Mouse (Mus musculus): Measurements from ENCODE around the gene Bcl11b.

The Bcl11b gene

GRCm38 (mm10) chr12:107934831-107935437 lies 68.5 kb downstream of the Bcl11b start:
- DNase-seq (ENCODE audit: low spot score in 2 of 2): no peak

DNA sequence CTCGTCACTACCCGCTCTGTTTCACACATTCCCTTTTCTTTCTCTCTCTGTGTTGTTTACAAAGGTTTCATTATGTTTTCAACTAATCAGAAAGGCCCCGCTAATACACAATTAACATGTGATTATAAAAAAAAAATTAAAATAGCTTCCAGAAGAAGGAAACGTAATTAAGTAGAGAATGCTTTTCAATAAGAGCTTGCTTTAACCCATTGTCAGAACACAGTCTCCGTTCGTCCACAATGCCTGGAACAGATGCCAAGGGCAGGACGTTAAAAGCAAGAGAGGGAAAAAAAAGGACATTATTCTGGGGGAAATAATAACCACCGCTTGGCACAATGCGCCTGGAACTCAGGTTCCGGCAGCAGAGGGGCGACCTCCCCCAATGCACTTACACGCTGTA lies 71.3 kb downstream of the Bcl11b start:
- no peak for DNase-seq (ENCODE audit: low spot score in 2 of 2)

DNA sequence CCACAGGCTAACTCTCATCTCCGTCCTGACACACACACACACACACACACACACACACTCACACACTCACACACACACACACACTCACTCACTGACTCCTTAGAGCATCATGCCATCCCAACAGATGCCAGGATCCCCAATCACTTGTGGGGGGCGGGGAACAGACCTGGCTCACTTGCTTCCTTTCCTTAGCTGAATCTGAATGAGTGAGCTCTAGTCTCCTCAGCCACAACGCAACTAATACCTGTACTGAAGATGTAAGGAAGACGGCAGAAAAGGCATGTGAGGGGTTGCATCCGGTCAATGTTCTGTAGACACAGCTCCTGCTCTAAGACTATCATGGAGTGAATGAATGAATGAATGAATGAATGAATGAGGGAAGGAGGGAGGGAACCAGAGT lies 71.9 kb downstream of the Bcl11b start:
- no peak for DNase-seq (ENCODE audit: low spot score in 2 of 2)

GRCm38 (mm10) chr12:107930611-107931350 lies 72.6 kb downstream of the Bcl11b start:
- peak in 1 of 2 experiments; percentile 44 for DNase-seq (ENCODE audit: low spot score in 2 of 2)

DNA sequence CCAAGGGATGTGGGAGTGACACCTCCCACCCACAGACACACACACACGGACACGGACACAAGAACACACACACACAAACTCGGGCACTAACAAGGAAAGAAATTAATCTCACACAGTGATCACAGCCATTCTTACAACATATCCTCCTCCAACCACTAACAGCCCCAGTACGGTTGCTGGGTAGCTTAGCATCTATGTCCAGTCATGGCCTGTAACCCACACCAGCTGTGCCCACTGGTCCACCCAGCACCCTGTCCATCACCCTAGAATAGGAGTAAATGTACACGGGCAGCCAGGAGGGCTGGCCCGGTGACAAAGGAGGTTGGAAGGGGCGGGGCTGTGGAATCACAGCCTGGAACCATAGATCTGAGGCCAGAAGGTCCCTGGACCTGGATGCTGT lies 74.5 kb downstream of the Bcl11b start:
- no peak for DNase-seq (ENCODE audit: low spot score in 2 of 2)

- DNase-seq (ENCODE audit: low spot score in 2 of 2): no peak
These were observed 74.9 kb downstream of the Bcl11b start for GRCm38 (mm10) chr12:107928464-107928901.

DNA sequence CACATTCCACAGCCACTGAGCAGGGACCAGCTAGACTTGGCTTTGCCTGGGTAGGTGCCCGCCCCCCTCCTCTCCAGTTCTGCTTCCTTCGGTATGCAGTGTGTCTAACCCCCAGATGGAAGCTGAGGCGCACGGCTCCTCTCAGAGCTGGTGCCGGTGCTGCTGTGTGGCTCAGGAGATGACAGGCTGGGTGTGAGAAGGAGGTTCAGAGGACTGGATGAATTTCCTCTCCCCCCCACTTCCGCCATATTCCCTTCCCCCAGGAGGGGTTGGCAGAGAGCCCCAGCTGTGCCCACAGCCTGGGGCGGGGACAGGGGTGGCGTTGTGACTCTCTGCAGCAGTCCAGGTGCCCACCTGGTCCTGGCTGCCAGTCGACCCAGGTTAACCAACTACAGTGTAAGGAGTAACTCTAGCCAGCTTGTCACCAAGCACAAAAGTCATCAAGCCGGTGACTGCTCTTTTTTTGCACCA lies 75.4 kb downstream of the Bcl11b start:
- no peak for DNase-seq (ENCODE audit: low spot score in 2 of 2)

DNA sequence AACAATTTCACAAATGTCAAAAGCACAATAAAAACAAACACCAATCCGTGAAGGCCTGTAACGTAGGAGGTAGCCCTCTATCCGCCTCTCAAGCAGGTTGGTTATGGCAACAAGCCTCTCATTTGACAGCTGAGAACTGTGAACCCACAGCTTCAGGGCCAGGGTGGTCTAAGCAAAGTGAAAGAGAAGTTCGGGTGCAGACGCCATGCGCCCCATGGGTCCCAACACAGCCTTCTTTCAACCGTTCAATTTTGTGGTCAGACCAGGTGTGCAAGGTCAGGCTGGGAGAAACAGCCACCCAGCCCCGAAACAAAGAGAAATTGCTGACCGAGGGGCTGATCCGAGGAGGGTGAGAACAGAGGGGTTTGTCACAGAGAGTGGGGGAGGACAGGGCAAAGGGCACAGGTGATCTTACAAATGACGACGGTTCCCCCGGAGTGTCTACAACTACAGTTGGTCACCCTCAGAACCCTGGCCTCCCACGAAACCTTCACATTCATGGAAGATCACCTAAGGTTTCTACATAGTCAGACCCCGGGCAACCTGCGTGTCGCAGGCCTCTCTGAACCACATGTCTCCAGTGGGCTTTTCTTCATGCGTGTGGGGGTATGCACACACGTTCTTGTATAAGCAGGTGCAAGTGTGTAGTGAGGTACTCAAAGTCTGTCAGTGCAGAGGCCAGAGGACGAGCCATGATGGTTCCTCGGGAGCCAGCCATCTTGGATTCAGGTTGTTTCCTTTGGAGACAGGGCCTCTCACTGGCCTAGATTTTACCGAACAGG lies 77.1 kb downstream of the Bcl11b start:
- DNase-seq (ENCODE audit: low spot score in 2 of 2): no peak

DNA sequence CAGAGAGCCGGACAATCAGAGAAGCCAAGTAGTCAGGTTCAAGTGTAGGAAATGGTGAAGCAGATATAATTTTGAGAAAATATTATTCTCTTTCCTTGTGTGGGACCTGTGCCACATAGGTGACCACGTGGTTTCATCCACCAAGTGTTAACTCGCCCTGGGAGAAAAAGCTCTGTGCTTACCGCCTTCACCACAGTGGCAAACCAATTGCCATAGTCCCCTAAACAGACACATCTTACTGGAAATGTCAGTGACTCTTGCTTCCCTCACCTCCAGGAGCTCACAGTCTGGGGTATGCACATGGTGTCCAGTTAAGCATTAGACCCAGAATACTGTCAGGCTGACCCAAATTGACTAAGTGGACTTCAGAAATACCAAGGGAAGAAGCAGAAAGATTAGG lies 78.7 kb downstream of the Bcl11b start:
- DNase-seq (ENCODE audit: low spot score in 2 of 2): no peak

DNA sequence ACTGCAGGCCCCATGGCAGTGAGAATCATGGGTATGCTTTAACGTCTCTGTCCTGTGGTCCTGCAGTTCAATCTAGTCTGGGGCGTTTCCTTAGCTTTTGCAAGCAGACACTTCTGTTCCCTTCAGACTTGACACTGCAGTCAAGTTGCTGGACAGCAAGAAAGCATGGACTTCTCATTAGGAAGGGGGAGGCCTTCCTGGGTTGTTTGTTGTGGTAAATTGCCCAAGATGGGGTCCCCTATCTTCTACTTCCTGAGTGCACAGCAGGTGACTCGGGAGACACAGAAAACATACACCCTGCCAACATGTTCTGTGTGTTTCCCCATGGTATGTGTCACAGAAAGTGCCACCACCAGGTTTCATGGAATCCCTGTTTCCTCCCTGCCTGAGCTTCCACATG lies 79.4 kb downstream of the Bcl11b start:
- no peak for DNase-seq (ENCODE audit: low spot score in 2 of 2)

DNA sequence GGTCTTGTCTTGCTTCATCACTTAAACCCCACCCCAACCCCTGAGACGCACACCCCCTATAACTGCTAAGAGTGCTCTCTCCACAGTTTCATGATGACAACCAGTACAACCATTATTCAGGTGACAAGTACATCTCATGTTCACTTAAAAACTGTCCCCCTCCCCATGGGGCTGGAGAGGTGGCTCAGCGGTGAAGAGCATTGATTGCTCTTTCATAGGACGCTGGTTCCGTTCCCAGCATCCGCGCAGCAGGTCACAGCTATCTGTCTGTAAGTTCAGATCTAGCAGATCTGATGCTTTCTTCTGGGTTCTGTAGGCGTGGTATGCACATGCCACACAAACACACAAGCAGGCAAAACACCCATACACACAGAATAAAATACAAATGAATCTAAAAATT lies 81.2 kb downstream of the Bcl11b start:
- no peak for DNase-seq (ENCODE audit: low spot score in 2 of 2)

GRCm38 (mm10) chr12:107921566-107921965 lies 81.8 kb downstream of the Bcl11b start:
- DNase-seq (ENCODE audit: low spot score in 2 of 2): no peak

DNA sequence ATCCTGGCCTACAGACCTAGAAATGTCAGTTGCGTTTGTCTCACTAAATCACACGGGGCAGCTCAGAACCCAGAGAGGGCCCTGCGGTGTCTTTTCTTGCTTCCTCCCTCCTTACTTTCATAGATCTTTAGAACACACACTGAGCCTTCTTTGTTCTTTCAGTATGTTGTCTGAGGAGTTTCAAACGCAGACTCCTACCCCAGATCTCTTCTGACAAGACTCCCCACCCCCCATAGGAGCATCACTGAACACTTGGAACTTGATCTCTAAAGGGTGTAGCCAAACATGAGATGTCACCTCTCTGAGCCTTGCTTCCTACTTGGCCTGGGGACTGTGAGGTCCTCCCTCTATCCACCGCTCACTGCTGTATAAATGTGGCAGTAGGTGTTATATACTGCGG lies 82.2 kb downstream of the Bcl11b start:
- no peak for DNase-seq (ENCODE audit: low spot score in 2 of 2)

GRCm38 (mm10) chr12:107920716-107921115 lies 82.7 kb downstream of the Bcl11b start:
- no peak for DNase-seq (ENCODE audit: low spot score in 2 of 2)

DNA sequence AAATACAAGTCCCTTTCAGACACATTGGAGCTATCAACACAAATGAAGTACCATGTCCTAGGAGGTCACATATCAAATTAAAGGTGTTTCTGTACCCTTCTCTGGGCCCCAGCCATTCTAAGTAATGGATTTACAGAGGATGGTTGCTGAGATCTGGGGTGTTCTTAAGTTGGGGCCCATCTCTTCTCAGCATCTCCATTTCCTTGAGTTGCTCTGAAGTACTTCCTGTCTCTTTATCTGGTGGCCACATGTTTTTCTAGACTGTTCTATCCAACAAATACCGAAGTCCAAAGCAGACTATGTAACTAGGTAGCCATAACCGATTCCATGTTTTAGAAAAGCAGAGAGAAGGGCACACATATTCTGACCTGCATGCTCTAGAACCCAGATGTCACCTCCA lies 83.3 kb downstream of the Bcl11b start:
- DNase-seq (ENCODE audit: low spot score in 2 of 2): no peak

DNA sequence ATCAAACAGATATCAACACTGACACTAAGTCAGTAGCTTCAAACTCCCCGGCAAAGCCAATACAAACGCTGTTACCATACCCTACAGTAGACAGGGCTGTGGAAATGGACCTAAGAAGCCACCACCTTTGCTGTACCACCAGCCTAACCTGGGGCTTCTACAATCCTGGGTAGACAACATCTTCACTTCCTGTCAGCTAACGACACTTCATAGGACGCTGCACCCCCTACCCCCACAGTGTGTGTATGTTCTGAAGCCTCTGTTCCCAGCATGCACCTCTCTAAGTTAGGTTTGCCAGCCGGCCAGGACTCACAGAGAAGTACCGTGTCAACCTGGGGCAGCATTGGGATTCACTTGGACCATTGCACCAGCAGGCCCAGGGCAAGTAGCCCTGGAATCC lies 84.6 kb downstream of the Bcl11b start:
- no peak for DNase-seq (ENCODE audit: low spot score in 2 of 2)

DNA sequence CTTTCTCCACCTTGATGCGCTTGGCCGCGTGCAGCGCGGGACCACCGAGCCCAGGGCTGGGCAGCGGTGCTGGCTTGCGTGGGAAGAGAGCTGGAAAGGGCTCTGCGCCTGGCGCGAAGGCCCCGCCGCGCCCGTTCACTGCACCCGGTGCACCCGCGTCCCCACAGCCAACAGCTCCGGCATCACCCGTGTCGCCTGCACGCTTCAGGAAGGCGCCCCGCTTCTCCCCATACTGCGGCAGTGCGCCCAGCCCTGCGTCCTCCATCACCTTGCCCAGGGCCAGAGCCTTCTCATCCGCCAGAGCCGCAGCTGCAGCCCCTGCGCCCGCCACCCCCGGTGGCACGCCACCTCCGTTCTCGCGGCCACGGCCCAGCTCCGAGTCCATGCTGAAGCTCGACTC lies 87.4 kb downstream of the Bcl11b start:
- DNase-seq (ENCODE audit: low spot score in 2 of 2): no peak

DNA sequence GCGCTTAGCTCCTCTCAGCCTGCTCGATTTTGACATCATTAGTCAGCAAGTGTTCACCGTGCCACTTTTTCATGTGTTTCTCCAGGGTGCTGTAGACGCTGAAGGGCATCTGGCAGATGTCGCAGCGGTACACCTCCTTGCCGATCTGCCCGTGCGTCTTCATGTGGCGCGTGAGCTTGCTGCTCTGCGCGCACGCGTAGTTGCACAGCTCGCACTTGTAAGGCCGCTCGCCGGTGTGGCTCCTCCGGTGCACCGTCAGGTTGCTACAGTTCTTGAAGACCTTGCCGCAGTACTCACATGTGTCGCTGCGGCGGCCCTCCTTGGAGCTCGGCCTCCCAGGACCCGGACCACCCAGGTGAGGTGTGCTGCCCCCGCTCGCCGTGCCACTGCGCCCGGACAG lies 88.0 kb downstream of the Bcl11b start:
- DNase-seq (ENCODE audit: low spot score in 2 of 2): no peak

- DNase-seq (ENCODE audit: low spot score in 2 of 2): no peak
These were observed 94.6 kb downstream of the Bcl11b start for GRCm38 (mm10) chr12:107908826-107909225.

- DNase-seq (ENCODE audit: low spot score in 2 of 2): no peak
These were observed 98.1 kb downstream of the Bcl11b start for GRCm38 (mm10) chr12:107905333-107905732.

GRCm38 (mm10) chr12:107904457-107904856 lies 98.9 kb downstream of the Bcl11b start:
- no peak for DNase-seq (ENCODE audit: low spot score in 2 of 2)

DNA sequence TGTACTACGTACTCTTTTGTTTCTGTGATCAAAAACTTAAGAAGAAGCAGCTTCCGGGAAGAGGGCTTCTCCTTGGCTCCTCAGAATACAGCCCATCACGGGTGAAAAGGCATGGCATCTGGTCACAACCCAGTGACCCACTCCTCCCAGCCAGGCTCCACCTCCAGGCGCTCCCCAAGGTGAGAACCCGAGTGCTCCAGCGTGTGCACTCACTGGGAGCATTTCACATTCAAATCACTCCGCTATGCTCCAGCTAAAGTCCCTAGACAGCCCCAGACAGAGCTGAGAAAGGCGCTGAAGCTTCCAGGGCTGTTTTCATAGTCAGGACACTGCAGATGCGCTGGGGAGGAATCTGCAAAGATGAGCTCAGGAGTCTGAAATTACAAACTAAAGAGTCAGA lies 99.5 kb downstream of the Bcl11b start:
- no peak for DNase-seq (ENCODE audit: low spot score in 2 of 2)

GRCm38 (mm10) chr12:107891449-107891848 lies 112.0 kb downstream of the Bcl11b start:
- no peak for DNase-seq (ENCODE audit: low spot score in 2 of 2)
